Mouse (Mus musculus) embryonic facial prominence, embryonic 15.5 days (tissue): ENCODE results near the gene Arhgap17. TPM values are rescaled to one million over a fixed set of nuclear protein-coding genes. Genes with fewer than 3 reads are reported as not detected.

Source experiments
- ATAC-seq: fragments of 200-750 bp; cut with Nextera tagmentation; 2 replicates; pipeline ENCODE4 v1.8.0; 2017; ENCODE audit warnings: low read depth, moderate TSS enrichment; ENCODE audit not compliant: insufficient number of reproducible peaks, low FRiP score, low TSS enrichment
- H3K27ac ChIP-seq: fragments of 300-500 bp; sonication (generic); replicated peaks from 2 replicates; pipeline ENCODE4 v1.5.1; 2015; ENCODE audit warnings: mild to moderate bottlenecking, inconsistent platforms
- H3K27me3 ChIP-seq: fragments of 300-500 bp; sonication (generic); 2 replicates; pipeline ENCODE4 v1.6.1; 2015; ENCODE audit warnings: inconsistent platforms
- H3K36me3 ChIP-seq: fragments of 300-500 bp; sonication (generic); 2 replicates; pipeline ENCODE4 v1.6.1; 2015; ENCODE audit warnings: mild to moderate bottlenecking, inconsistent platforms
- H3K4me1 ChIP-seq: fragments of 300-500 bp; sonication (generic); 2 replicates; pipeline ENCODE4 v1.6.1; 2015; ENCODE audit warnings: inconsistent platforms
- H3K4me2 ChIP-seq: fragments of 300-500 bp; sonication (generic); replicated peaks from 2 replicates; pipeline ENCODE4 v1.6.1; 2015; ENCODE audit warnings: mild to moderate bottlenecking, inconsistent platforms
- H3K4me3 ChIP-seq: fragments of 300-500 bp; sonication (generic); replicated peaks from 2 replicates; pipeline ENCODE4 v1.5.1; 2015; ENCODE audit warnings: mild to moderate bottlenecking, inconsistent platforms
- H3K9ac ChIP-seq: fragments of 300-500 bp; sonication (generic); 2 replicates; pipeline ENCODE4 v1.6.1; 2015; ENCODE audit warnings: inconsistent platforms
- H3K9me3 ChIP-seq: fragments of 300-500 bp; sonication (generic); replicated peaks from 2 replicates; pipeline ENCODE4 v1.6.1; 2016; ENCODE audit warnings: inconsistent platforms
- WGBS: fragments of 180-500 bp; shearing (Covaris S2); methylation state at CpG from one replicate; pipeline ENCODE4 v1.1.7; 2015; 5-methylcytosine and 5-hydroxymethylcytosine counted together
- polyA plus RNA-seq: library from polyadenylated mRNA; unstranded; fragments of >200 nt; fragmentation: Nextera tagmentation; extraction: Ambion mirVana; gene quantifications from 2 replicates; pipeline ENCODE4 v1.2.1, GENCODE M21; 2015

Arhgap17 gene
- polyA plus RNA-seq, 1 experiment from 2014 or later: 24.2 TPM

GRCm38 (mm10) chr7:123273056-123273455 lies 96.7 kb downstream of the Arhgap17 start:
- no peaks in the 10 kb centered on the region for H3K9me3 ChIP-seq
- WGBS: 53% methylated on average over 11 of the region's 11 CpGs

GRCm38 (mm10) chr7:123258103-123258502 lies 111.6 kb downstream of the Arhgap17 start:
- Histone ChIP-seq H3K9me3 (no peaks in the 10 kb centered on the region), H3K27me3 (no peaks in the 10 kb centered on the region), H3K36me3 (no peaks in the 10 kb centered on the region), H3K4me2 (no peak overlapping the region), H3K4me3 (no peak overlapping the region), H3K9ac (no peak overlapping the region), H3K4me1 (no peaks in the 10 kb centered on the region), H3K27ac (no peak overlapping the region)
- WGBS: 89% methylated on average over 8 of the region's 8 CpGs
- no peak for ATAC-seq

More at GRCm38 (mm10) chr7:123273056-123273455, 96.7 kb downstream of the Arhgap17 start:
- H3K27ac ChIP-seq: no peak overlapping the region
- no peak for ATAC-seq
- H3K27me3 ChIP-seq: no peaks in the 10 kb centered on the region
- H3K4me1 ChIP-seq: no peaks in the 10 kb centered on the region
- H3K9ac ChIP-seq: no peak overlapping the region
- no peak overlapping the region for H3K4me3 ChIP-seq
- no peak overlapping the region for H3K4me2 ChIP-seq
- no peaks in the 10 kb centered on the region for H3K36me3 ChIP-seq

GRCm38 (mm10) chr7:123254196-123254970 lies 115.3 kb downstream of the Arhgap17 start:
- ATAC-seq: no peak
- H3K4me3 ChIP-seq: no peak overlapping the region
- WGBS: 90% methylated on average over 14 of the region's 14 CpGs
- no peak overlapping the region for H3K9ac ChIP-seq
- H3K9me3 ChIP-seq: no peaks in the 10 kb centered on the region
- no peaks in the 10 kb centered on the region for H3K36me3 ChIP-seq
- H3K4me2 ChIP-seq: no peak overlapping the region
- H3K4me1 ChIP-seq: no peaks in the 10 kb centered on the region
- no peaks in the 10 kb centered on the region for H3K27me3 ChIP-seq
- H3K27ac ChIP-seq: no peak overlapping the region

GRCm38 (mm10) chr7:123253396-123253795 lies 116.3 kb downstream of the Arhgap17 start:
- Histone ChIP-seq H3K27me3 (no peaks in the 10 kb centered on the region), H3K4me3 (no peak overlapping the region), H3K4me2 (no peak overlapping the region), H3K4me1 (no peaks in the 10 kb centered on the region), H3K27ac (no peak overlapping the region), H3K36me3 (no peaks in the 10 kb centered on the region), H3K9me3 (no peaks in the 10 kb centered on the region), H3K9ac (no peak overlapping the region)
- 77% methylated on average over 7 of the region's 7 CpGs for WGBS
- ATAC-seq: no peak

GRCm38 (mm10) chr7:123251343-123251742 lies 118.4 kb downstream of the Arhgap17 start:
- Histone ChIP-seq H3K4me1 (no peaks in the 10 kb centered on the region), H3K9me3 (no peaks in the 10 kb centered on the region), H3K27me3 (no peaks in the 10 kb centered on the region), H3K4me2 (no peak overlapping the region), H3K27ac (no peak overlapping the region), H3K4me3 (no peak overlapping the region), H3K9ac (no peak overlapping the region), H3K36me3 (no peaks in the 10 kb centered on the region)
- ATAC-seq: no peak
- WGBS: 59% methylated on average over 6 of the region's 6 CpGs

GRCm38 (mm10) chr7:123248166-123248565 lies 121.5 kb downstream of the Arhgap17 start:
- Histone ChIP-seq H3K9me3 (no peaks in the 10 kb centered on the region), H3K9ac (no peak overlapping the region), H3K4me3 (no peak overlapping the region), H3K4me1 (no peaks in the 10 kb centered on the region), H3K36me3 (no peaks in the 10 kb centered on the region), H3K4me2 (no peak overlapping the region), H3K27me3 (no peaks in the 10 kb centered on the region), H3K27ac (no peak overlapping the region)
- WGBS: 42% methylated on average over 2 of the region's 2 CpGs
- no peak for ATAC-seq

- no peaks in the 10 kb centered on the region for H3K27me3 ChIP-seq
- no peak overlapping the region for H3K4me3 ChIP-seq
- no peaks in the 10 kb centered on the region for H3K4me1 ChIP-seq
- no peaks in the 10 kb centered on the region for H3K36me3 ChIP-seq
- 72% methylated on average over 4 of the region's 4 CpGs for WGBS
- no peak overlapping the region for H3K4me2 ChIP-seq
- no peaks in the 10 kb centered on the region for H3K9me3 ChIP-seq
- no peak for ATAC-seq
- H3K27ac ChIP-seq: no peak overlapping the region
- H3K9ac ChIP-seq: no peak overlapping the region
These were observed 123.1 kb downstream of the Arhgap17 start for GRCm38 (mm10) chr7:123246504-123247084.

- ATAC-seq: no peak
- H3K9ac ChIP-seq: no peak overlapping the region
- no peak overlapping the region for H3K4me2 ChIP-seq
- H3K27ac ChIP-seq: no peak overlapping the region
- no peaks in the 10 kb centered on the region for H3K4me1 ChIP-seq
- no peaks in the 10 kb centered on the region for H3K36me3 ChIP-seq
- no peak overlapping the region for H3K4me3 ChIP-seq
- 74% methylated on average over 1 of the region's 1 CpGs for WGBS
- no peaks in the 10 kb centered on the region for H3K27me3 ChIP-seq
- H3K9me3 ChIP-seq: no peaks in the 10 kb centered on the region
These were observed 124.9 kb downstream of the Arhgap17 start for GRCm38 (mm10) chr7:123244833-123245232.

GRCm38 (mm10) chr7:123242241-123242640 lies 127.5 kb downstream of the Arhgap17 start:
- Histone ChIP-seq H3K36me3 (no peaks in the 10 kb centered on the region), H3K4me2 (no peak overlapping the region), H3K27ac (no peak overlapping the region), H3K9ac (no peak overlapping the region), H3K27me3 (no peaks in the 10 kb centered on the region), H3K4me3 (no peak overlapping the region), H3K9me3 (no peaks in the 10 kb centered on the region), H3K4me1 (no peaks in the 10 kb centered on the region)
- no peak for ATAC-seq
- WGBS: 84% methylated on average over 7 of the region's 7 CpGs

- no peak overlapping the region for H3K9ac ChIP-seq
- H3K36me3 ChIP-seq: no peaks in the 10 kb centered on the region
- H3K4me3 ChIP-seq: no peak overlapping the region
- no peak overlapping the region for H3K27ac ChIP-seq
- no peaks in the 10 kb centered on the region for H3K4me1 ChIP-seq
- WGBS: 66% methylated on average over 6 of the region's 6 CpGs
- ATAC-seq: no peak
- H3K9me3 ChIP-seq: no peaks in the 10 kb centered on the region
- no peaks in the 10 kb centered on the region for H3K27me3 ChIP-seq
- H3K4me2 ChIP-seq: no peak overlapping the region
These were observed 129.7 kb downstream of the Arhgap17 start for GRCm38 (mm10) chr7:123240064-123240463.

GRCm38 (mm10) chr7:123238621-123239020 lies 131.1 kb downstream of the Arhgap17 start:
- Histone ChIP-seq H3K4me3 (no peak overlapping the region), H3K27me3 (no peaks in the 10 kb centered on the region), H3K27ac (no peak overlapping the region), H3K9ac (no peak overlapping the region), H3K4me1 (no peaks in the 10 kb centered on the region), H3K9me3 (no peaks in the 10 kb centered on the region), H3K36me3 (no peaks in the 10 kb centered on the region), H3K4me2 (no peak overlapping the region)
- no peak for ATAC-seq
- WGBS: 84% methylated on average over 4 of the region's 4 CpGs

GRCm38 (mm10) chr7:123235449-123235848 lies 134.3 kb downstream of the Arhgap17 start:
- H3K9ac ChIP-seq: no peak overlapping the region
- no peak for ATAC-seq
- H3K4me3 ChIP-seq: no peak overlapping the region
- no peaks in the 10 kb centered on the region for H3K4me1 ChIP-seq
- no peaks in the 10 kb centered on the region for H3K27me3 ChIP-seq
- no peak overlapping the region for H3K27ac ChIP-seq
- H3K4me2 ChIP-seq: no peak overlapping the region
- no peaks in the 10 kb centered on the region for H3K36me3 ChIP-seq
- H3K9me3 ChIP-seq: no peaks in the 10 kb centered on the region
- WGBS: 15% methylated on average over 4 of the region's 4 CpGs
